Mouse (Mus musculus): ENCODE data around the gene Sult2b1. TPM values are rescaled to one million over a fixed set of nuclear protein-coding genes. Genes with fewer than 3 reads are reported as not detected.

Sult2b1 gene
- total and polyA plus RNA-seq, 2 experiments: not detected

GRCm38 (mm10) chr7:45693921-45694591 lies 90.4 kb downstream of the Sult2b1 start, which contains the start of gene Sec1:
Gene Sec1 (minus strand): TSS chr7:45694402.
- H3K27me3 ChIP-seq (ENCODE audit: control insufficient read depth, insufficient read depth, low read length): no peaks in the 10 kb centered on the region; the same call in 1 of the 2 replicates
- no peak for TF ChIP-seq CTCF (IDR thresholded peaks at IDR 0.05; ENCODE audit: low read depth, low read length)
- TF ChIP-seq POLR2A (IDR thresholded peaks at IDR 0.05; ENCODE audit: extremely low read depth, insufficient read depth, low read length): no peak
- DNase-seq (ENCODE audit: extremely low read depth, low read depth, low spot score): no peak
- no peaks in the 10 kb centered on the region for H3K36me3 ChIP-seq (ENCODE audit: control insufficient read depth, insufficient read depth, low read length)
- H3K4me3 ChIP-seq (ENCODE audit: insufficient read depth, low read depth, low read length): no peak within 1 kb of the TSS
- H3K79me2 ChIP-seq (ENCODE audit: control insufficient read depth, insufficient read depth, low read length): no peaks in the 10 kb centered on the region
- WGBS: 92% methylated on average over 50 of the region's 50 CpGs
- H3K4me1 ChIP-seq (ENCODE audit: control insufficient read depth, insufficient read depth, low read length): no peaks in the 10 kb centered on the region
- H3K27ac ChIP-seq (replicated peaks; ENCODE audit: insufficient read depth, low read depth, low read length): no peak within 1 kb of the TSS
- H3K9ac ChIP-seq (ENCODE audit: low read depth, low read length): no peak within 1 kb of the TSS

GRCm38 (mm10) chr7:45692364-45692763 lies 92.1 kb downstream of the Sult2b1 start:
- H3K27me3 ChIP-seq (ENCODE audit: control insufficient read depth, insufficient read depth, low read length): no peaks in the 10 kb centered on the region; the same call in 1 of the 2 replicates
- no peak for DNase-seq (ENCODE audit: extremely low read depth, low read depth, low spot score)
- H3K27ac ChIP-seq (replicated peaks; ENCODE audit: insufficient read depth, low read depth, low read length): no peak overlapping the region
- H3K79me2 ChIP-seq (ENCODE audit: control insufficient read depth, insufficient read depth, low read length): no peaks in the 10 kb centered on the region
- WGBS: 81% methylated on average over 2 of the region's 2 CpGs
- no peaks in the 10 kb centered on the region for H3K4me1 ChIP-seq (ENCODE audit: control insufficient read depth, insufficient read depth, low read length)
- H3K36me3 ChIP-seq (ENCODE audit: control insufficient read depth, insufficient read depth, low read length): no peaks in the 10 kb centered on the region
- no peak overlapping the region for H3K9ac ChIP-seq (ENCODE audit: low read depth, low read length)
- TF ChIP-seq CTCF (IDR thresholded peaks at IDR 0.05; ENCODE audit: low read depth, low read length) (no peak), POLR2A (IDR thresholded peaks at IDR 0.05; ENCODE audit: extremely low read depth, insufficient read depth, low read length) (no peak)
- H3K4me3 ChIP-seq (ENCODE audit: insufficient read depth, low read depth, low read length): no peak overlapping the region

- TF ChIP-seq POLR2A (IDR thresholded peaks at IDR 0.05; ENCODE audit: extremely low read depth, insufficient read depth, low read length): no peak
- no peak for TF ChIP-seq CTCF (IDR thresholded peaks at IDR 0.05; ENCODE audit: low read depth, low read length)
- Histone ChIP-seq H3K9ac (ENCODE audit: low read depth, low read length) (no peak overlapping the region), H3K79me2 (ENCODE audit: control insufficient read depth, insufficient read depth, low read length) (no peaks in the 10 kb centered on the region), H3K4me1 (ENCODE audit: control insufficient read depth, insufficient read depth, low read length) (peaks cover 2% of the 10 kb centered on the region; the same call in 1 of the 2 replicates), H3K27me3 (ENCODE audit: control insufficient read depth, insufficient read depth, low read length) (no peaks in the 10 kb centered on the region; the same call in 1 of the 2 replicates), H3K4me3 (ENCODE audit: insufficient read depth, low read depth, low read length) (no peak overlapping the region), H3K36me3 (ENCODE audit: control insufficient read depth, insufficient read depth, low read length) (no peaks in the 10 kb centered on the region), H3K27ac (replicated peaks; ENCODE audit: insufficient read depth, low read depth, low read length) (no peak overlapping the region)
- no peak for DNase-seq (ENCODE audit: extremely low read depth, low read depth, low spot score)
- 66% methylated on average over 11 of the region's 11 CpGs for WGBS
Measured at GRCm38 (mm10) chr7:45689800-45690199, 94.7 kb downstream of the Sult2b1 start.

GRCm38 (mm10) chr7:45689099-45689498 lies 95.4 kb downstream of the Sult2b1 start:
- TF ChIP-seq CTCF (IDR thresholded peaks at IDR 0.05; ENCODE audit: low read depth, low read length) (no peak), POLR2A (IDR thresholded peaks at IDR 0.05; ENCODE audit: extremely low read depth, insufficient read depth, low read length) (no peak)
- 82% methylated on average over 6 of the region's 6 CpGs for WGBS

GRCm38 (mm10) chr7:45686841-45687240 lies 97.6 kb downstream of the Sult2b1 start:
- DNase-seq (ENCODE audit: extremely low read depth, low read depth, low spot score): no peak
- TF ChIP-seq POLR2A (IDR thresholded peaks at IDR 0.05; ENCODE audit: extremely low read depth, insufficient read depth, low read length): no peak
- no peak for TF ChIP-seq CTCF (IDR thresholded peaks at IDR 0.05; ENCODE audit: low read depth, low read length)
- Histone ChIP-seq H3K36me3 (ENCODE audit: control insufficient read depth, insufficient read depth, low read length) (no peaks in the 10 kb centered on the region), H3K4me3 (ENCODE audit: insufficient read depth, low read depth, low read length) (no peak overlapping the region), H3K27ac (replicated peaks; ENCODE audit: insufficient read depth, low read depth, low read length) (no peak overlapping the region), H3K79me2 (ENCODE audit: control insufficient read depth, insufficient read depth, low read length) (no peaks in the 10 kb centered on the region), H3K4me1 (ENCODE audit: control insufficient read depth, insufficient read depth, low read length) (peaks cover 2% of the 10 kb centered on the region; the same call in 1 of the 2 replicates), H3K27me3 (ENCODE audit: control insufficient read depth, insufficient read depth, low read length) (no peaks in the 10 kb centered on the region), H3K9ac (ENCODE audit: low read depth, low read length) (no peak overlapping the region)
- 60% methylated on average over 3 of the region's 3 CpGs for WGBS

More at GRCm38 (mm10) chr7:45689099-45689498, 95.4 kb downstream of the Sult2b1 start:
- no peaks in the 10 kb centered on the region; the same call in 1 of the 2 replicates for H3K27me3 ChIP-seq (ENCODE audit: control insufficient read depth, insufficient read depth, low read length)
- DNase-seq (ENCODE audit: extremely low read depth, low read depth, low spot score): no peak
- H3K4me1 ChIP-seq (ENCODE audit: control insufficient read depth, insufficient read depth, low read length): peaks cover 2% of the 10 kb centered on the region; the same call in 1 of the 2 replicates
- H3K27ac ChIP-seq (replicated peaks; ENCODE audit: insufficient read depth, low read depth, low read length): no peak overlapping the region
- H3K36me3 ChIP-seq (ENCODE audit: control insufficient read depth, insufficient read depth, low read length): no peaks in the 10 kb centered on the region
- H3K4me3 ChIP-seq (ENCODE audit: insufficient read depth, low read depth, low read length): no peak overlapping the region
- H3K9ac ChIP-seq (ENCODE audit: low read depth, low read length): no peak overlapping the region
- no peaks in the 10 kb centered on the region for H3K79me2 ChIP-seq (ENCODE audit: control insufficient read depth, insufficient read depth, low read length)

- H3K9ac ChIP-seq (ENCODE audit: low read depth, low read length): no peak overlapping the region
- no peak overlapping the region for H3K4me3 ChIP-seq (ENCODE audit: insufficient read depth, low read depth, low read length)
- H3K27ac ChIP-seq (replicated peaks; ENCODE audit: insufficient read depth, low read depth, low read length): no peak overlapping the region
Measured at GRCm38 (mm10) chr7:45685811-45686210, 98.7 kb downstream of the Sult2b1 start.

More at GRCm38 (mm10) chr7:45685811-45686210, 98.7 kb downstream of the Sult2b1 start:
- Histone ChIP-seq H3K27me3 (ENCODE audit: control insufficient read depth, insufficient read depth, low read length) (no peaks in the 10 kb centered on the region), H3K79me2 (ENCODE audit: control insufficient read depth, insufficient read depth, low read length) (no peaks in the 10 kb centered on the region), H3K36me3 (ENCODE audit: control insufficient read depth, insufficient read depth, low read length) (no peaks in the 10 kb centered on the region), H3K4me1 (ENCODE audit: control insufficient read depth, insufficient read depth, low read length) (peaks cover 2% of the 10 kb centered on the region; the same call in 1 of the 2 replicates)
- WGBS: 67% methylated on average over 10 of the region's 10 CpGs
- no peak for TF ChIP-seq CTCF (IDR thresholded peaks at IDR 0.05; ENCODE audit: low read depth, low read length)
- TF ChIP-seq POLR2A (IDR thresholded peaks at IDR 0.05; ENCODE audit: extremely low read depth, insufficient read depth, low read length): no peak
- no peak for DNase-seq (ENCODE audit: extremely low read depth, low read depth, low spot score)

All from liver, adult 2 months (tissue).